Mouse (Mus musculus) C2C12 (cell line): ENCODE measurements around the gene Prrc2b.

Source experiments
- CEBPB ChIP-seq: IDR thresholded peaks from one replicate; pipeline ENCODE4 v1.6.1; 2011; ENCODE audit warnings: low read depth, mild to moderate bottlenecking, control low read depth, moderate library complexity
- CTCF ChIP-seq: IDR thresholded peaks from one replicate; pipeline ENCODE4 v1.5.1; 2011; ENCODE audit not compliant: control insufficient read depth, insufficient read depth, insufficient read length
- FOSL1 ChIP-seq: IDR thresholded peaks from one replicate; pipeline ENCODE4 v1.8.0; 2011; ENCODE audit warnings: mild to moderate bottlenecking, low read length; ENCODE audit not compliant: poor library complexity, insufficient read depth, severe bottlenecking
- MAX ChIP-seq: IDR thresholded peaks from one replicate; pipeline ENCODE4 v1.6.1; 2011; ENCODE audit warnings: mild to moderate bottlenecking, control low read depth
- MYOD1 ChIP-seq: IDR thresholded peaks from one replicate; pipeline ENCODE4 v1.6.1; 2011; ENCODE audit warnings: low read depth; ENCODE audit not compliant: control insufficient read depth, insufficient read length
- MYOG ChIP-seq: IDR thresholded peaks from one replicate; pipeline ENCODE4 v1.6.1; 2011; ENCODE audit not compliant: control insufficient read depth, insufficient read length; ENCODE audit errors: extremely low read depth
- USF1 ChIP-seq: IDR thresholded peaks from one replicate; pipeline ENCODE4 v1.6.1; 2011; ENCODE audit warnings: low read depth, mild to moderate bottlenecking, control low read depth, moderate library complexity

- TF ChIP-seq CTCF (no peak), USF1 (no peak), MYOD1 (no peak), MAX (no peak), CEBPB (no peak), MYOG (no peak), FOSL1 (no peak)
Observed at GRCm38 (mm10) chr2:32253352-32253751, 102.5 kb downstream of the Prrc2b start.
